Mouse (Mus musculus) limb, embryonic 12.5 days (tissue): ENCODE results near the gene Cul7. TPM values are rescaled to one million over a fixed set of nuclear protein-coding genes. Genes with fewer than 3 reads are reported as not detected.

Experiments
- ATAC-seq: fragments of 200-750 bp; cut with Nextera tagmentation; 2 replicates; pipeline ENCODE4 v1.8.0; 2017; ENCODE audit warnings: low read depth, moderate TSS enrichment; ENCODE audit not compliant: insufficient number of reproducible peaks, insufficient read depth, low FRiP score, low TSS enrichment
- H3K27ac ChIP-seq: fragments of 300-500 bp; sonication (generic); 2 replicates; pipeline ENCODE4 v1.5.1; 2016; ENCODE audit warnings: mild to moderate bottlenecking, moderate library complexity
- H3K27me3 ChIP-seq: fragments of 300-500 bp; sonication (generic); 2 replicates; pipeline ENCODE4 v1.6.1; 2016; ENCODE audit warnings: mild to moderate bottlenecking, moderate library complexity
- H3K36me3 ChIP-seq: fragments of 300-500 bp; sonication (generic); 2 replicates; pipeline ENCODE4 v1.6.1; 2016; ENCODE audit warnings: mild to moderate bottlenecking, moderate library complexity
- H3K4me1 ChIP-seq: fragments of 300-500 bp; sonication (generic); replicated peaks from 2 replicates; pipeline ENCODE4 v1.6.1; 2016
- H3K4me2 ChIP-seq: fragments of 300-500 bp; sonication (generic); 2 replicates; pipeline ENCODE4 v1.6.1; 2016; ENCODE audit warnings: mild to moderate bottlenecking, moderate library complexity
- H3K4me3 ChIP-seq: fragments of 300-500 bp; sonication (generic); replicated peaks from 2 replicates; pipeline ENCODE4 v1.5.1; 2016; ENCODE audit warnings: mild to moderate bottlenecking
- H3K9ac ChIP-seq: fragments of 300-500 bp; sonication (generic); replicated peaks from 2 replicates; pipeline ENCODE4 v1.6.1; 2016; ENCODE audit warnings: mild to moderate bottlenecking, moderate library complexity
- H3K9me3 ChIP-seq: fragments of 300-500 bp; sonication (generic); 2 replicates; pipeline ENCODE4 v1.6.1; 2016; ENCODE audit warnings: mild to moderate bottlenecking, moderate library complexity
- WGBS: fragments of 180-500 bp; shearing (Covaris S2); methylation state at CpG from one replicate; pipeline ENCODE4 v1.1.7; 2016; 5-methylcytosine and 5-hydroxymethylcytosine counted together
- polyA plus RNA-seq: library from polyadenylated mRNA; unstranded; fragments of >200 nt; fragmentation: Nextera tagmentation; extraction: Ambion mirVana; gene quantifications from 2 replicates; pipeline ENCODE4 v1.2.1, GENCODE M21; 2016

The Cul7 gene
- polyA plus RNA-seq, result 56.1 and 60.1 TPM in 2 replicates

- Histone ChIP-seq H3K27ac (peak within 1 kb of the TSS; percentile 95), H3K9ac (peak within 1 kb of the TSS; percentile 94), H3K4me2 (peak within 1 kb of the TSS; percentile 87), H3K4me3 (peak within 1 kb of the TSS; percentile 70), H3K36me3 (peaks cover 42% of the 10 kb centered on the region), H3K27me3 (no peaks in the 10 kb centered on the region), H3K9me3 (0 out of 2 replicates have a peak, but pooled peaks cover 4% of the 10 kb centered on the region), H3K4me1 (peaks cover 36% of the 10 kb centered on the region)
- WGBS, result under 1% methylated on average over 50 of the region's 58 CpGs
- ATAC-seq, result peak; percentile 94
Measured at GRCm38 (mm10) chr17:46650232-46651031, at the start of gene Cul7. Gene Cul7 (plus strand): TSS chr17:46650337.

- peaks cover 34% of the 10 kb centered on the region for H3K36me3 ChIP-seq
- no peaks in the 10 kb centered on the region for H3K27me3 ChIP-seq
- no peaks in the 10 kb centered on the region for H3K9me3 ChIP-seq
- no peak overlapping the region for H3K9ac ChIP-seq
- H3K4me1 ChIP-seq, result peaks cover 24% of the 10 kb centered on the region
- no peak overlapping the region for H3K4me3 ChIP-seq
- no peak overlapping the region for H3K4me2 ChIP-seq
- WGBS, result 90% methylated on average over 2 of the region's 2 CpGs
- no peak for ATAC-seq
- no peak overlapping the region for H3K27ac ChIP-seq
Measured at GRCm38 (mm10) chr17:46600569-46600968, 49.6 kb upstream of the Cul7 start.

- WGBS, result 51% methylated on average over 9 of the region's 9 CpGs
- 0 out of 2 replicates have a peak, but pooled peaks have one; percentile 26 for ATAC-seq
Measured at GRCm38 (mm10) chr17:46602212-46602611, 47.9 kb upstream of the Cul7 start.

GRCm38 (mm10) chr17:46603229-46603628 lies 46.9 kb upstream of the Cul7 start:
- Histone ChIP-seq H3K9ac (no peak overlapping the region), H3K4me2 (no peak overlapping the region), H3K27ac (no peak overlapping the region), H3K27me3 (no peaks in the 10 kb centered on the region), H3K4me1 (peaks cover 32% of the 10 kb centered on the region), H3K4me3 (no peak overlapping the region), H3K9me3 (no peaks in the 10 kb centered on the region), H3K36me3 (peaks cover 14% of the 10 kb centered on the region; the same call in 1 of the 2 replicates)
- WGBS, result 93% methylated on average over 4 of the region's 4 CpGs
- no peak for ATAC-seq

More at GRCm38 (mm10) chr17:46602212-46602611, 47.9 kb upstream of the Cul7 start:
- Histone ChIP-seq H3K4me1 (peaks cover 26% of the 10 kb centered on the region), H3K4me2 (no peak overlapping the region), H3K27ac (peak overlapping the region; percentile 73), H3K4me3 (no peak overlapping the region), H3K36me3 (peaks cover 24% of the 10 kb centered on the region), H3K9me3 (no peaks in the 10 kb centered on the region), H3K9ac (no peak overlapping the region), H3K27me3 (no peaks in the 10 kb centered on the region)

GRCm38 (mm10) chr17:46605126-46605525 lies 45.0 kb upstream of the Cul7 start:
- 81% methylated on average over 5 of the region's 5 CpGs for WGBS
- no peak overlapping the region for H3K4me2 ChIP-seq
- ATAC-seq, result no peak
- peak overlapping the region; percentile 56; the same call in 1 of the 2 replicates for H3K27ac ChIP-seq
- H3K4me3 ChIP-seq, result no peak overlapping the region
- no peak overlapping the region for H3K9ac ChIP-seq
- no peaks in the 10 kb centered on the region for H3K9me3 ChIP-seq
- H3K27me3 ChIP-seq, result no peaks in the 10 kb centered on the region
- peaks cover 11% of the 10 kb centered on the region; the same call in 1 of the 2 replicates for H3K36me3 ChIP-seq
- H3K4me1 ChIP-seq, result peaks cover 42% of the 10 kb centered on the region

- Histone ChIP-seq H3K4me3 (no peak overlapping the region), H3K4me2 (no peak overlapping the region), H3K27me3 (no peaks in the 10 kb centered on the region), H3K9me3 (no peaks in the 10 kb centered on the region), H3K9ac (no peak overlapping the region), H3K27ac (0 out of 2 replicates have a peak overlapping the region, but pooled peaks have one; percentile 3), H3K4me1 (peaks cover 51% of the 10 kb centered on the region), H3K36me3 (peaks cover 15% of the 10 kb centered on the region)
- no peak for ATAC-seq
- 79% methylated on average over 12 of the region's 12 CpGs for WGBS
Measured at GRCm38 (mm10) chr17:46605987-46606386, 44.1 kb upstream of the Cul7 start.

GRCm38 (mm10) chr17:46609721-46610514 lies 40.2 kb upstream of the Cul7 start:
- Histone ChIP-seq H3K9me3 (no peaks in the 10 kb centered on the region), H3K9ac (no peak overlapping the region), H3K4me3 (no peak overlapping the region), H3K27ac (peak overlapping the region; percentile 41; the same call in 1 of the 2 replicates), H3K27me3 (no peaks in the 10 kb centered on the region), H3K4me1 (peaks cover 73% of the 10 kb centered on the region), H3K4me2 (peak overlapping the region; percentile 14; the same call in 1 of the 2 replicates), H3K36me3 (peaks cover 9% of the 10 kb centered on the region)
- ATAC-seq, result no peak
- 55% methylated on average over 15 of the region's 15 CpGs for WGBS

GRCm38 (mm10) chr17:46611316-46611715 lies 38.8 kb upstream of the Cul7 start:
- peaks cover 76% of the 10 kb centered on the region for H3K4me1 ChIP-seq
- WGBS, result 94% methylated on average over 6 of the region's 6 CpGs

GRCm38 (mm10) chr17:46612189-46612588 lies 37.9 kb upstream of the Cul7 start:
- Histone ChIP-seq H3K4me3 (no peak overlapping the region), H3K4me1 (peaks cover 83% of the 10 kb centered on the region), H3K27me3 (no peaks in the 10 kb centered on the region), H3K9me3 (no peaks in the 10 kb centered on the region), H3K27ac (peak overlapping the region; percentile 90), H3K9ac (no peak overlapping the region), H3K36me3 (peaks cover 9% of the 10 kb centered on the region), H3K4me2 (peak overlapping the region; percentile 39)
- ATAC-seq, result no peak
- WGBS, result 29% methylated on average over 2 of the region's 2 CpGs

More at GRCm38 (mm10) chr17:46611316-46611715, 38.8 kb upstream of the Cul7 start:
- Histone ChIP-seq H3K4me3 (no peak overlapping the region), H3K4me2 (no peak overlapping the region), H3K9ac (no peak overlapping the region), H3K27me3 (no peaks in the 10 kb centered on the region), H3K27ac (0 out of 2 replicates have a peak overlapping the region, but pooled peaks have one; percentile 90), H3K9me3 (no peaks in the 10 kb centered on the region), H3K36me3 (peaks cover 9% of the 10 kb centered on the region)
- no peak for ATAC-seq

- Histone ChIP-seq H3K4me1 (peaks cover 86% of the 10 kb centered on the region), H3K36me3 (peaks cover 9% of the 10 kb centered on the region), H3K9me3 (no peaks in the 10 kb centered on the region), H3K27me3 (no peaks in the 10 kb centered on the region), H3K9ac (peak overlapping the region; percentile 42; the same call in 1 of the 2 replicates), H3K4me2 (peak overlapping the region; percentile 39), H3K27ac (peak overlapping the region; percentile 90), H3K4me3 (no peak overlapping the region)
- ATAC-seq, result no peak
- WGBS, result 10% methylated on average over 4 of the region's 4 CpGs
Measured at GRCm38 (mm10) chr17:46612820-46613219, 37.3 kb upstream of the Cul7 start.

- Histone ChIP-seq H3K9me3 (no peaks in the 10 kb centered on the region), H3K4me3 (no peak overlapping the region), H3K9ac (peak overlapping the region; percentile 4; the same call in 1 of the 2 replicates), H3K27me3 (no peaks in the 10 kb centered on the region), H3K4me1 (peaks cover 87% of the 10 kb centered on the region), H3K36me3 (peaks cover 9% of the 10 kb centered on the region), H3K4me2 (peak overlapping the region; percentile 39), H3K27ac (peak overlapping the region; percentile 90)
- 0 out of 2 replicates have a peak, but pooled peaks have one; percentile 40 for ATAC-seq
- WGBS, result 4% methylated on average over 3 of the region's 3 CpGs
Measured at GRCm38 (mm10) chr17:46613229-46613628, 36.9 kb upstream of the Cul7 start.
